8 mouse cellular contexts compared by ENCODE assay signal in genomic region chr7:138396863-138397484, GRCm38 (mm10). TPM values are rescaled to one million over a fixed set of nuclear protein-coding genes. Genes with fewer than 3 reads are reported as not detected.
DNase-seq lines count a peak whose midpoint lies in the region; ATAC-seq and TF ChIP-seq lines count a peak whose summit lies in the region.

No protein-coding gene starts in this region.

- no peak for TF ChIP-seq CTCF in gastrocnemius, adult 2 months (IDR thresholded peaks at IDR 0.05)
- no peak for TF ChIP-seq CTCF in thymus, adult 2 months (IDR thresholded peaks at IDR 0.05; ENCODE audit: borderline replicate concordance, control insufficient read depth, extremely low read depth, insufficient read depth, low read length, poor library complexity)

- H3K27me3 ChIP-seq in embryonic facial prominence, embryonic 13.5 days, result peaks cover 68% of the 10 kb centered on the region
- 0 out of 2 replicates have a peak, but pooled peaks cover 6% of the 10 kb centered on the region for H3K27me3 ChIP-seq in hindbrain, embryonic 14.5 days (ENCODE audit: control insufficient read depth, insufficient read depth, low read length)
- peaks cover 27% of the 10 kb centered on the region for H3K27me3 ChIP-seq in limb, embryonic 11.5 days (ENCODE audit: control insufficient read depth, insufficient read depth, low read length)
- 0 out of 2 replicates have a peak, but pooled peaks cover 2% of the 10 kb centered on the region for H3K27me3 ChIP-seq in thymus, adult 2 months (ENCODE audit: control insufficient read depth, insufficient read depth, low read length)

- no peak for TF ChIP-seq POLR2A in thymus, adult 2 months (IDR thresholded peaks at IDR 0.05; ENCODE audit: control insufficient read depth, extremely low read depth, insufficient read depth, low read length, poor library complexity)

- peaks cover 15% of the 10 kb centered on the region for H3K4me1 ChIP-seq in embryonic facial prominence, embryonic 13.5 days
- H3K4me1 ChIP-seq in hindbrain, embryonic 14.5 days (replicated peaks; ENCODE audit: control insufficient read depth, insufficient read depth, low read length), result no peaks in the 10 kb centered on the region; the same call in 1 of the 2 replicates
- H3K4me1 ChIP-seq in limb, embryonic 11.5 days (ENCODE audit: control insufficient read depth, insufficient read depth, low read length), result peaks cover 4% of the 10 kb centered on the region; the same call in 1 of the 2 replicates
- H3K4me1 ChIP-seq in thymus, adult 2 months (replicated peaks; ENCODE audit: control insufficient read depth, insufficient read depth, low read length), result no peaks in the 10 kb centered on the region

- no peaks in the 10 kb centered on the region for H3K36me3 ChIP-seq in embryonic facial prominence, embryonic 13.5 days
- H3K36me3 ChIP-seq in hindbrain, embryonic 14.5 days (replicated peaks; ENCODE audit: control insufficient read depth, insufficient read depth), result no peaks in the 10 kb centered on the region
- no peaks in the 10 kb centered on the region for H3K36me3 ChIP-seq in limb, embryonic 11.5 days (ENCODE audit: control insufficient read depth, insufficient read depth, low read length)
- no peaks in the 10 kb centered on the region for H3K36me3 ChIP-seq in thymus, adult 2 months (ENCODE audit: control insufficient read depth, insufficient read depth, low read length)

- H3K4me3 ChIP-seq in gastrocnemius, adult 2 months, result peak overlapping the region; percentile 50
- peak overlapping the region; percentile 54 for H3K4me3 ChIP-seq in embryonic facial prominence, embryonic 13.5 days
- H3K4me3 ChIP-seq in hindbrain, embryonic 14.5 days (replicated peaks; ENCODE audit: low read length), result peak overlapping the region; percentile 78
- H3K4me3 ChIP-seq in limb, embryonic 11.5 days (ENCODE audit: low read depth, low read length), result peak overlapping the region; percentile 30
- H3K4me3 ChIP-seq in thymus, adult 2 months (ENCODE audit: control insufficient read depth, insufficient read depth, low read length), result no peak overlapping the region

- no peaks in the 10 kb centered on the region for H3K9me3 ChIP-seq in embryonic facial prominence, embryonic 13.5 days
- no peaks in the 10 kb centered on the region for H3K9me3 ChIP-seq in hindbrain, embryonic 14.5 days (ENCODE audit: control insufficient read depth, low read length)
- H3K9me3 ChIP-seq in limb, embryonic 11.5 days (ENCODE audit: control insufficient read depth, low read length), result no peaks in the 10 kb centered on the region

- H3K9ac ChIP-seq in embryonic facial prominence, embryonic 13.5 days, result peak overlapping the region; percentile 33; the same call in 1 of the 2 replicates
- peak overlapping the region; percentile 89 for H3K9ac ChIP-seq in hindbrain, embryonic 14.5 days
- H3K9ac ChIP-seq in limb, embryonic 11.5 days (ENCODE audit: low read length), result no peak overlapping the region

- H3K27ac ChIP-seq in gastrocnemius, adult 2 months, result no peak overlapping the region
- H3K27ac ChIP-seq in embryonic facial prominence, embryonic 13.5 days, result no peak overlapping the region
- H3K27ac ChIP-seq in hindbrain, embryonic 14.5 days, result peak overlapping the region; percentile 77
- no peak overlapping the region for H3K27ac ChIP-seq in limb, embryonic 11.5 days (replicated peaks; ENCODE audit: low read depth, low read length)
- H3K27ac ChIP-seq in thymus, adult 2 months (ENCODE audit: control insufficient read depth, insufficient read depth, low read length), result no peak overlapping the region

- H3K4me2 ChIP-seq in embryonic facial prominence, embryonic 13.5 days, result peak overlapping the region; percentile 99
- peak overlapping the region; percentile 99 for H3K4me2 ChIP-seq in hindbrain, embryonic 14.5 days (replicated peaks)
- peak overlapping the region; percentile 100 for H3K4me2 ChIP-seq in limb, embryonic 11.5 days (ENCODE audit: low read depth, severe bottlenecking)

- peak; percentile 47 for DNase-seq in gastrocnemius, adult 2 months
- no peak for DNase-seq in gastrocnemius, adult 18-20 months (ENCODE audit: low spot score)
- peak; percentile 5 for DNase-seq in adrenal gland, adult 8-10 months
- peak; percentile 73 for DNase-seq in hindbrain, embryonic 14.5 days (ENCODE audit: low spot score)
- peak; percentile 90 for DNase-seq in limb, embryonic 11.5 days (ENCODE audit: low spot score)
- peak; percentile 77 for DNase-seq in neural tube, embryonic 10.5 days (ENCODE audit: extremely low spot score, low spot score)
- no peak for DNase-seq in thymus, adult 2 months

- WGBS in embryonic facial prominence, embryonic 13.5 days, result under 1% methylated on average over 40 of the region's 41 CpGs
- WGBS in hindbrain, embryonic 14.5 days, result under 1% methylated on average over 36 of the region's 41 CpGs
- WGBS in limb, embryonic 11.5 days, result under 1% methylated on average over 33 of the region's 41 CpGs
- 5% methylated on average over 41 of the region's 41 CpGs for WGBS in thymus, adult 2 months

- intact Hi-C loops in gastrocnemius, adult 2 months (cut with DNase I), result no loop called here

- ATAC-seq in embryonic facial prominence, embryonic 13.5 days (ENCODE audit: insufficient number of reproducible peaks, insufficient read depth, low FRiP score, low TSS enrichment, low read depth), result no peak
- peak; percentile 32; the same call in 1 of the 2 replicates for ATAC-seq in hindbrain, embryonic 14.5 days (ENCODE audit: low FRiP score)
- ATAC-seq in limb, embryonic 11.5 days (ENCODE audit: insufficient number of reproducible peaks, low FRiP score, low TSS enrichment, low read depth), result no peak; the same call in 1 of the 2 replicates

RNA-seq across cellular contexts. Expression of gene Tcerg1l, which starts 0.6 kb away (rescaled TPM):
- total RNA-seq in gastrocnemius, adult 2 months (2021), result not detected
- total RNA-seq in gastrocnemius, adult 18-20 months (2021), result not detected
- total RNA-seq in adrenal gland, adult 8-10 months (2022), result under 1 TPM in 2 of 4 experiments, not detected in 2; 0.18 to 0.22 TPM
- 1.4 and 2.1 TPM in 2 replicates for polyA plus RNA-seq in embryonic facial prominence, embryonic 13.5 days (2015; fragmentation: Nextera tagmentation; extraction: Ambion mirVana)
- polyA plus RNA-seq in hindbrain, embryonic 14.5 days (2014; fragmentation: Nextera tagmentation; extraction: Ambion mirVana), result 39.7 and 41.0 TPM in 2 replicates
- polyA plus RNA-seq in limb, embryonic 11.5 days (2014; fragmentation: Nextera tagmentation; extraction: Ambion mirVana), result 1.7 and 1.9 TPM in 2 replicates
- polyA plus RNA-seq in thymus, adult 2 months (2012; rRNA removed), result 0.80 and 0.85 TPM in 2 replicates

Comparison
In these comparisons a context has a peak if more than half of its experiments do, and no peak if none do; other contexts are left out.
1. DNase-seq: peak in gastrocnemius, adult 2 months (single experiment), adrenal gland, adult 8-10 months (single experiment), hindbrain, embryonic 14.5 days (single experiment), limb, embryonic 11.5 days (single experiment) and neural tube, embryonic 10.5 days (single experiment); none in gastrocnemius, adult 18-20 months (single experiment) and thymus, adult 2 months (single experiment).
2. RNA of gene Tcerg1l, which starts 0.6 kb away (polyA plus RNA-seq): 39.7 to 41.0 TPM in hindbrain, embryonic 14.5 days; 1.4 to 2.1 TPM in embryonic facial prominence, embryonic 13.5 days, 1.7 to 1.9 TPM in limb, embryonic 11.5 days and 0.80 to 0.85 TPM in thymus, adult 2 months; every median in the first group is over 10 times any median in the second.
3. Peak in every context shown above with its lines, with median percentiles within 50 percentile points of each other: H3K4me2 ChIP-seq.